Mouse (Mus musculus): ENCODE data around the gene Rhot2.

DNA sequence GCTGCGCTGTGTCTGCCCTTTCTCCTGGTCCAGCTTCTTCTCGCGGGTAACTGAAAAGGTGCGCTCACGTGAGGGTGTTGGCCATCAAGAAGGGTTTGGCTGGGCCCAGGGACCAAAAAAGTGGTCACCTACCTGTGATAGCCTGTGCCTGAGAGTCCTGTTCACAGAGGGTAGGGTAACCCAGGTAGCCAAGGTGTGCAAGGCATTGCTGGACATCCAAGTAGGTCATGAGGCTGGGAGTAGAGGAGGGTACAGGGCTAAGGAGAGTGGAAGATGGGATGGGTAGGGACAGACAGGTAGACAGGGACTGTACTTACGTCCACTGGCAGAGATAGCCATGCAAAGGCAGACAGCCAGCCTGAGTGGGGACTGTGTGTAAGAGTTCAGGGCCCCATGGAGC, 4.1 kb downstream of the Rhot2 start:
- TF ChIP-seq CTCF (IDR thresholded peaks at IDR 0.05; ENCODE audit: extremely low read depth, insufficient read depth, low read length), result no peak
- TF ChIP-seq POLR2A (IDR thresholded peaks at IDR 0.05; ENCODE audit: extremely low read depth, insufficient read depth, low read length), result no peak
